Mouse (Mus musculus) inflammation-experienced regulatory T-cells (primary cell): ENCODE results near the gene Gdf11. TPM values are rescaled to one million over a fixed set of nuclear protein-coding genes. Genes with fewer than 3 reads are reported as not detected.

Experiments
- polyA plus RNA-seq, 2 experiments: library from polyadenylated mRNA; unstranded; fragments of 100-300 nt; shearing (Covaris generic); gene quantifications; one replicate each; pipeline ENCODE4 v1.2.1; 2017

Gdf11 gene
- polyA plus RNA-seq, result 1 to 10 TPM; 2.9 TPM

GRCm38 (mm10) chr10:128891296-128892094, at the start of gene Gdf11:
Gene Gdf11 (minus strand): TSS chr10:128891718.

GRCm38 (mm10) chr10:128933574-128933973, 42.1 kb upstream of the Gdf11 start, which contains the start of gene Itga7:
Gene Itga7 (plus strand): TSS chr10:128933818.

GRCm38 (mm10) chr10:128923935-128924334, 32.4 kb upstream of the Gdf11 start, which contains the start of gene Bloc1s1:
Gene Bloc1s1 (minus strand): TSS chr10:128924035.

GRCm38 (mm10) chr10:128922822-128923012, 31.2 kb upstream of the Gdf11 start, which contains the start of gene Rdh5:
Gene Rdh5 (minus strand): TSS chr10:128922888.

GRCm38 (mm10) chr10:128900698-128901097, 9.2 kb upstream of the Gdf11 start, which contains the start of gene Cd63:
Gene Cd63 (plus strand): TSS chr10:128900989.

Other genes with a start within 250 kb of the Gdf11 start
- gene Ikzf4, start 245.7 kb downstream of the Gdf11 start, polyA plus RNA-seq, result 100 to 1,000 TPM in 1 of 2 experiments, 10 to 100 TPM in 1; 71.0 to 105 TPM
- 10 to 100 TPM; 46.6 to 47.9 TPM for gene Suox, start 217.6 kb downstream of the Gdf11 start, polyA plus RNA-seq
- 10 to 100 TPM; 44.2 to 45.0 TPM for gene Rab5b, start 195.5 kb downstream of the Gdf11 start, polyA plus RNA-seq
- 1 to 10 TPM; 2.9 to 5.1 TPM for gene Pmel, start 187.5 kb downstream of the Gdf11 start, polyA plus RNA-seq
- 10 to 100 TPM; 33.2 to 43.0 TPM for gene Cdk2, start 186.7 kb downstream of the Gdf11 start, polyA plus RNA-seq
- gene Dgka, start 146.9 kb downstream of the Gdf11 start, polyA plus RNA-seq, result 100 to 1,000 TPM; 564 to 912 TPM
- 10 to 100 TPM; 30.7 to 44.7 TPM for gene Pym1, start 143.8 kb downstream of the Gdf11 start, polyA plus RNA-seq
- gene Mmp19, start 100.8 kb downstream of the Gdf11 start, polyA plus RNA-seq, result 1 to 10 TPM in 1 of 2 experiments, under 1 TPM in 1; 0.27 to 1.1 TPM
- 100 to 1,000 TPM in 1 of 2 experiments, 10 to 100 TPM in 1; 99.0 to 113 TPM for gene Dnajc14, start 87.7 kb downstream of the Gdf11 start, polyA plus RNA-seq
- gene Tmem198b, start 87.3 kb downstream of the Gdf11 start, polyA plus RNA-seq, result 1 to 10 TPM; 2.2 to 4.1 TPM
- 100 to 1,000 TPM; 138 to 144 TPM for gene Sarnp, start 74.4 kb downstream of the Gdf11 start, polyA plus RNA-seq
- gene Ormdl2, start 70.1 kb downstream of the Gdf11 start, polyA plus RNA-seq, result 10 to 100 TPM; 65.4 to 69.2 TPM
- 1 to 10 TPM in 1 of 2 experiments, under 1 TPM in 1; 0.86 to 6.2 TPM for gene Cd63, start 9.3 kb upstream of the Gdf11 start, polyA plus RNA-seq
- 10 to 100 TPM; 13.9 to 24.2 TPM for gene Rdh5, start 31.2 kb upstream of the Gdf11 start, polyA plus RNA-seq
- gene Bloc1s1, start 32.3 kb upstream of the Gdf11 start, polyA plus RNA-seq, result 100 to 1,000 TPM; 113 to 188 TPM
- 10 to 100 TPM in 1 of 2 experiments, 1 to 10 TPM in 1; 3.9 to 21.2 TPM for gene Itga7, start 42.1 kb upstream of the Gdf11 start, polyA plus RNA-seq
- not detected for gene Mettl7b, start 69.3 kb upstream of the Gdf11 start, polyA plus RNA-seq
- gene Olfr9, start 97.7 kb upstream of the Gdf11 start, polyA plus RNA-seq, result under 1 TPM in 1 of 2 experiments, not detected in 1; 0.51 TPM
- gene Olfr763, start 119.1 kb upstream of the Gdf11 start, polyA plus RNA-seq, result not detected
- not detected for gene Olfr764-ps1, start 148.2 kb upstream of the Gdf11 start, polyA plus RNA-seq
- gene Olfr765, start 158.3 kb upstream of the Gdf11 start, polyA plus RNA-seq, result not detected
- gene Olfr766-ps1, start 177.3 kb upstream of the Gdf11 start, polyA plus RNA-seq, result under 1 TPM in 1 of 2 experiments, not detected in 1; 0.22 TPM
- under 1 TPM; 0.04 to 0.11 TPM for gene Olfr767, start 191.2 kb upstream of the Gdf11 start, polyA plus RNA-seq
- not detected for gene Olfr768, start 207.7 kb upstream of the Gdf11 start, polyA plus RNA-seq
- not detected for gene Olfr769, start 226.1 kb upstream of the Gdf11 start, polyA plus RNA-seq
- gene Olfr770, start 247.3 kb upstream of the Gdf11 start, polyA plus RNA-seq, result 1 to 10 TPM in 1 of 2 experiments, under 1 TPM in 1; 0.17 to 1.2 TPM